Mouse (Mus musculus): Measurements from ENCODE around the gene Lmod2.

The Lmod2 gene

DNA sequence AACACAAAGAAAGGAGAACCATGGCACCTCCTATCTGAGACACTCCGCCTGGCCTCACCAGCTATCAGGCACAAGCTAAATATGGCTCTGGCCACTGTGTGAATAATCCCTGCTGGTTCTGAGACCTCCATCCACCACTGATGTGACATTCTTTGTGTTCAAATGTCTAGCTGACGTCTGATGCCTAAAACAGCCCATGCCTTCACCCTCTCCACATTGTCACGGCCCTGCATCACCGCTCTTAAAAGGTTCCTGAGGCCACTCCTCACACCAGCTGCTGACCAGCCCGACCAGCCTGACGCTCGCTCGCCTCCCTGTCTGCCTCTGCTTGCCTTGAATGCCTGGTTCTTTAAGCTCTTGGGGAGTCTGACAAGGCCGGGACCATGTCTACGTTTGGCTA, at the start of gene Lmod2:
TSS of gene Lmod2 (plus strand) at position 263 of the 400 bp plus-strand sequence.
- no peak for DNase-seq (ENCODE audit: low read depth, low spot score)

DNA sequence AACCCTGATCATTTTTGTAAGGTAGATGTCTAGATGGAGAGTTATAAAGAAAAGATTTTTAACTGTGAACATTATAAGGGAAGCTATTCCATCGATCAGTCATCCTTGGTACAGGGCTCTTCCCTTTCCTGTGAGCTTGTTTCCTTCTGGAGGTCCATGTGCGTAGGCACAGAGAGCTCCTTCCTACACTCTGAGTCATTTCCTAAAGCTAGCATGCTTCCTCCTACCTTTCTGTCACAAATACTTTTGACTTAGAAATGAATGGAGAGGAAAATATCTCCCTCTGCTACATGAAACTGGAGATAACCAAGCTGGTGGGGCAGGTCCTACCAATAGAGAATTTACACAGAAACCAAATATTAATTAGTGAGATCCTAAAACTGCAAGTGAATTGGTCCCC, 47.8 kb upstream of the Lmod2 start:
- no peak for DNase-seq (ENCODE audit: low read depth, low spot score)

DNA sequence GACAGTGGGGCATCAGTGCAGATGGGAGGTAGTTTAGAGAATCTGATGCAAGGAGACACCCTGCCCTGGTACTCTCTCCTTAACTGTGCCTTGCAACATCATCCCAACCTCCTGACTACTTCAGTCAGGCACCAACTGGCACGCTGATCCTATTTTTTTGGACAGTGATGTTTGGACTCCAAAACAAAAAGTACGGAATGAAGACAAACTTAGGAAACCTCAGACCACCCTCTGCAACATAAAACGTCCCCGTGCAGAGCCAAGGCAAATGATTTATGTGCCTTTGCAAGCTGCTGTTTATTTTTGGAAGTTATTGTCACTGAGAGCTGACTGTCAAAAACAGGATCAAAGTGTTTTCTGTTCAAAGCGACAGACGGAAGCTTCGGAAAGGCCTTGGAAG, 45.5 kb upstream of the Lmod2 start:
- DNase-seq (ENCODE audit: low read depth, low spot score): no peak

DNA sequence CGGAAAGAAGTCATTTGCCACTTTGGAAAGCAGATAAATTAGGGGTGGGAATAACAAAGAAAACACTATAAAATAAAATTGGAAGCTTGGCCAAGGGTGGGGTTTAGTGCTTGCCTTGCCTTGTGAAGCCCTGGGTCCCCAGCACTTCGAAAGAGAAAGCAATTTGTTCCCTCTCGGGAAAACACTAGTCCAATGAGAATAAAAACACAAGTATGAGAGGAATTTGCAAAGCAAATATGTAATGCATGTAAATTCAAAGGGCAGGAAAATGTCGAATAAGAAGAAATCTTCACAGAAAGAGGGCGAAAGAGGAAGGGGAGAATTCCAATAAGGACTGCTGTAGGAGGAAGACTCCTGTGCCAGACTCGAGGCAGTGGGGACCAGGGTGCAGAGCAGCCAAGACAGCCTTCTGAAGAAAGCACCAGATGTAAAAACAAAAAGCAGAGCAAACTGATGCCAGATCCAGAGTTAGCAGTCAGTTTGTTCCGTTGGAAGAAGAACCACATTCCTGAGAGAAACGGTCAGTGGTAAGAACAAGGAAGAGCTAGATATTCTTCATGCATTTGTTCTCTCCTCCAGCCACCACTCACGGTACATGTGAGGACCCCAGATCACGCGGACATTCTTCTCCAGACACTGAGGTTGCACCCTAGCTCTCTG, 43.0 kb upstream of the Lmod2 start:
- no peak for DNase-seq (ENCODE audit: low read depth, low spot score)

DNA sequence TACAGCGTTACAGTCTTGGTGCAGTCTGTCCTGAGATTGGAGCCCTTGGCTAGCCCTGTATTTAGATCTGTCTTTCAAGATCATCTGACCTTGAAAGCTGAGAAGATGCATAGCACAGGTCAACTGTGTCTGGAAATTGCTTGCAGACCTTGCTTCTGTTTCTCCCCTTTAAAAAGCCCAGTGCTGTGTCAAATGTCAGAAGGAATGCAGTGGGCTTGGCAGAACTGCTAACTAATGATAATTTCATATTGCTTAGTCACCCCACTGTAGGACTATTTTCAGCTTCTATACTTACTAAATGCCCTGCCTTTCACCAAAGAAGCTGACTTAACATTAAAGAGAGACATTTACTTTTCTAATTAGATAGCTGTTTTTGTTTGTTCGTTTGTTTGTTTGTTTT, 42.1 kb upstream of the Lmod2 start:
- DNase-seq (ENCODE audit: low read depth, low spot score): no peak

DNA sequence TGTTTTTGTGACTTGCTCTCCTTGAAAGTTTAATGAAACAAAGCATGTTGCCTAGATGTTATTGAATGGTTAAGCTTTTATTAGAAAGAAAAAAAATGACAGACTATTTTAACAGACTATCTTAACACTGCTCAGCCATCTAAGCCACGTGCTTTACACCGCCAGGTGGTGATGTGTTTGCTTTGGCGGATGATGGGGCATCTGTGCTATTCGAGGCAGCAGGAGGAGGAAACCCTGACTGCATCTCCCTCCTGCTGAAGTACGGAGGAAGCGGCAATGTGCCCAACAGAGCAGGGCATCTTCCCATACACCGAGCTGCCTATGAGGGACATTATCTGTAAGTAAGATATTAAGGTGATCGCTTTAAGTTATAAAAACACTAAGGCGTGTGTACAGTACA, 33.5 kb upstream of the Lmod2 start:
- no peak for DNase-seq (ENCODE audit: low read depth, low spot score)

DNA sequence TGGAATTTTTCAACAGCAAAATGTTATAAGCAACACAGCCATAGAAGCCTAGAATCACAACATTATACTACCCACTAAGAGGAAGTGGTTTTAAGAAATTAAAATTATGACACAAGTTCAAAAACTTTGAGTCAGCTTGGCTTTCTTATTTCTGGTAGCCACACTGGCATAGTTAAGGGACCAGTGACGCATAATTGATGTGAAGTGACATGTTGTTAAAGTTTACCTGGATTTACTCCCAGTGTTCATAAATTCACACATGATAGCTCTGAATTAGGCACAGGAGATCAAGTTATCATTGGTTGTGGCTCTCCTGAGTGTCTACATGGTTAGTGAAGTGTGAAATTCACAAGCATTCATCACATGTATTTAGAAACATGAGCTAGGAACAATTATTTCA, 32.7 kb upstream of the Lmod2 start:
- no peak for DNase-seq (ENCODE audit: low read depth, low spot score)

DNA sequence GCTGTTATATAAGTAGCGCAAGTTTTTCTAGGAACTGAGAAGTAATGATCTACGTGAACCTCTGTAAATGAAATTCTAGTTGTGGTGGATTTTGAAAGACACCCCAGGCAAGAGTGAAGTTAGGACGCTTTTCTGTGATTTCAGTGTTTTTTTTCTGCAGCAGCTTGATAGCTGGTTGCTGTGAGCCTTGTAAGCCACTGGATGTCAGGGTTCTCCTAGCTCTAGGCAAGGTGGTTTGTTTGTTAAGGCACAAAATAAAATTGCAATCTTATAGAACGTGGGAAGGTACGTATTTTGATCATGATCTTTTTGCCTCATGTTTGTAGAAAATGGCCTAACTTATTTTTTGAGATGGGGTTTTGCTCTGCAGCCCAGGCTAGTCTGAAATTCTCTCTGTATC, 28.6 kb upstream of the Lmod2 start:
- DNase-seq (ENCODE audit: low read depth, low spot score): no peak

DNA sequence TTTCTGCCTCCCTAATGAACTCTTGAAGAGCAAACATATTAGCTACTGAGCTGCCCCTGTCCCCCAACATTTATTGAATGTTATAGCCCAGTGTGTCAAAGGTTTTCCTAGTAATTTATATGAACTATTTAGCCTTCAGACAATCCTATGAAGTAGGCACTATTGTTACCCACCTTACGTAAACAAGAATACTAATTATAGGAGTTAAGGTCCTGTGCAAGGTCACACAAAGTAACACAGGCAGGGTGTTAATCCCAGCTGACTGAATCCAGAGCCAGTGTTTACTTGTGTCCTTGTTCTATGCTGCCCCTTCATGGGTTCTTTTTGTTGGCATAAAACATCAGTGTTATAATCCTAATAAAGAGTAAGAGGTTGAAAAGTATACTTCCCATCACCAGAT, 27.9 kb upstream of the Lmod2 start:
- no peak for DNase-seq (ENCODE audit: low read depth, low spot score)

DNA sequence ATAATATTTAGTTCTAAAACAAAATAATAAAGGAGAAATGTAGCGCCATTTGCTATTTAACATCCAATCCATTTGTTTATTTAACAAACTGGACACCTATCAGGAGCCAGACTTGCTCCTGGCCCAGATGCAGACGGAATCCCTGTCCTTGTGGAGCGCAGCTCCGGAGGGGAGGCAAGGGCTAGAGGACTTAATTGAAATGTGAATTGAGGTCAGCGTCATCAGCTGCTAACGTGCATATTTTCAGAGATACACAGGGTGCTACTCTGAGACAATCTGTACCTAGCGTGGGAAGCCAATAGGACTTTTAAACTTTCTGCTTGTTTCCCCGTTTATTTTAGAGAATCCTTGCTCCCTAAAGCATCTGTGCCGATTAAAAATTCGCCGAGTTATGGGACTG, 27.3 kb upstream of the Lmod2 start:
- DNase-seq (ENCODE audit: low read depth, low spot score): no peak

DNA sequence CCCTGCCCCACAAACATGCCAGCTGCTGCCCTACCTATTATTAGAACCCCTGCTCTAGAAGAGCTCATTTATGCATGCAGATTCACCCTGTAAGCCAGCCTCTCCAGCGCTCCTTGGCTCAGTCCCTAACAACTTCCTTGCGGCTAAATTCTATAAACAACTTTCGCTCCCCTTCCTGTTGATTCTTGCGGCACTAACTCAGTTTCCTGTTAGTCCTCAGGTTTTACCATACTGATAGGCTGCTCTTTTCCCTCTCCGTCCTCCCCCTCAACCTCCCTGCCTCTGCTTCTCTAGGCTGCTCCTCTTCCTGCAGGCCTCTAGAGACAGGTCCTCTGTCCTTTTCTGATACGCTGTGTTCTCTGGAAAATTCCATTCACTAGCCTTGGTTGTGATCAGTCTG, 26.4 kb upstream of the Lmod2 start:
- DNase-seq (ENCODE audit: low read depth, low spot score): no peak

DNA sequence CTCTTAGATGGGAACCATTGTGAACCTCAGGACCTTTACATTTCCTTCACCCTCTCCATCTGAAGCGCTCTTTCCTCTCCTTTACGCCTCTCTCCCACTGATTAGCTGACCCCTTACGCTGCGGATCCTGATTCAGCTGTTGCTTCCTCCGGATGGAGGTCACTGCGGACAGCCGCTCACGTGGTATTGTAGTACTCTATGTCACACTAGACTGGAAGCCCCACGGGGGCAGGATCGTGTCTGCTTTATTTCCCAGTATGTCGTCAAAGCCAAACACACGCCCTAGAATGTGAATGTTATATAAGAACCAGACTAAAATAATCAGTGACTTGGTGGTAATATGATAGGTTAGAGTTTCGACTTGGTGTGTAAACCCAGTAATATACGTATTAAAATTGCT, 25.1 kb upstream of the Lmod2 start:
- DNase-seq (ENCODE audit: low read depth, low spot score): no peak

DNA sequence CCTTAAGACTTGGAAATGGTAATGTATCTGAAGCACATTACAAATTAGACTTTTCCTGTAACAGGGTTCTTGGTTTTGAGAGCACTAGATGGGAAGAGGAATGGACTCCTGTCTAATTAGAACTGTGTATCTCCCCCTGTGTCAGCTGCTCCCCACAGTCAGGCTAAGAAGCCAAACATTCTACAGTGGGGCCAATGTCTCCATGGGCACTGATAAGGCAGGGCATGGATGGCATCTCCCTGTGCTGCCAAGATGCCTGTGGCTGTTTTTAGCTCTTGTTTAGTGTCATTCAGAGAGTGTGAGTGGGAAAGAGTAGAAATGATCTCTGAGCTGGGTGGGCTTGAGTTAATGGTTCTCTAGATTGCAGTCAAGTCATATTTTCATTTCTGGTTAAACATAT, 24.2 kb upstream of the Lmod2 start:
- no peak for DNase-seq (ENCODE audit: low read depth, low spot score)

DNA sequence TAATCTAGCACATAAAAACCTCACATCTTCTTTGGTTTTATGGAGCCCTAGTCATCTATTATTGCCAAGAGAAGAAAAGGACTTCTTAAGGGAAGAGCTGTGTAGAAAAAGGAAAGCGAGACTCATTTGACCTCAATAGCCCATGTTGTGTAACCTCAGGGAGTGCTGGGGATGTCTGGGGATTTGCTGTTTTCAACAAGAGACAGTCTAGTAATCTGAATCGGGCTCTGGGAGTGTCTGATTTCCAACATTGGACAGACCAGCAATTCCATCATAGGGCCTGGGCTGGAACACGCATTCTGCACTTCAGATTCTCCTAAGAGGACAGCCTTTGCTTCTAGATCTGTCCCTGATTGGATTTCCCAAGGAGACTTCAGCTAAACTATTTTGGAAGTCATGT, 14.1 kb upstream of the Lmod2 start:
- no peak for DNase-seq (ENCODE audit: low read depth, low spot score)

DNA sequence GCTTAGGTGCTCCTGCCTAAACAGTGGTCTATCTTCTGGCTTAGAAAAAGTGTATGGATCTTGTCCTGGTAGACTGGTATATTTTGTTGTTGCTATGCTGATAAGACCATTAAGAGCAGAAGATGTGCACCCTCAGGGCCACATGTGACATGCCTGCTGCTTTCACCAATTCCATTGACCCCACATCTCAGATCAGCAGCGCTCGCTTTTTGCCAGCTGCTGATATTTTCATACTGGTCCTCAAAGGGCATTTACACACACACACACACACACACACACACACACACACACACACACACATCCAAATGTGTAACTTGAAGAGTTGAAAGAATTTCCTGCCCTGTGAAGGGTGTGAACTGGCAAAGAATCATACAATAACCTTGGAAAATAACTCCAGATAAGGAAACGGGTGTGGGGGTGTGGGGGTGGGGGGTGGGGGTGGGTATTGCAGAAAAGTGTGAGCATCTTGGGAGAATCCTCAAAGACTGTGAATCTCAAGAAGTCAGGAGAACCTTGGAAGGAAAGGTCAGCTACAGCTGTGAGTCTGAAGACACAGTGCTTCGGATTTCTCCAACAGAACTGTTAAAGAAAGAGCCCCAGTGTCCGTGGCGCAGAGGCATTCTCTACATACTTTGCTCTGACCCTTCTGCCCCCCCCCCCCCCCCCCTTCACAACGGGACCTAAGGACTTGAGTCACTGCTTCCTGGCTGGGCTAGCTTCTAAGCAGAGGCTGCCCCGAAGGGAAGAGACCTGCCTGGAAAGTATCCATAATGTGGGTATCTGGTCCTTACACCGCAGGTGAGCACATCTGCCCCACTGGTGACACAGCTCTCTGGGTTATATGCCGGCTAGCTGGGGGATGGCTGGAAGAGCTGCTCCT, 11.9 kb upstream of the Lmod2 start:
- DNase-seq (ENCODE audit: low read depth, low spot score): no peak

DNA sequence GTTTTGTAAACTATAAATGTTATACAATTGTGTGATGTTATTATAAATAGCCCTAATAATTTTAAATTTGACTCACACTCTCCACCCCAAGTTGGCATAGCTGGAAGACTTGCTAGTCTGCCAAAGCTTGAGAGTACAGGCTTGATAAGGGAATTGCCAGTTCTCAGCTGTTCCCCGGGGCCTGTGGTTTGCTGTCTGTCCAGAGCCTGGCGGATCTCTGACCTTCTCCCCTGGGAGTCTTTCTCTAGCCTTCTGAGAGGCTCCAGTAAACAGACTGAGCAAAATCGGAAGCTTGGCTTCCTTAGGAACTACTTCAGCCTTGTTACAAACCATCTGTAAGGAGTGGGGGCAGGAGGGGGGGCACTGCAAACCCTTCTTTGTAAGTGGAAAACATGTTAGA, 10.7 kb upstream of the Lmod2 start:
- no peak for DNase-seq (ENCODE audit: low read depth, low spot score)

DNA sequence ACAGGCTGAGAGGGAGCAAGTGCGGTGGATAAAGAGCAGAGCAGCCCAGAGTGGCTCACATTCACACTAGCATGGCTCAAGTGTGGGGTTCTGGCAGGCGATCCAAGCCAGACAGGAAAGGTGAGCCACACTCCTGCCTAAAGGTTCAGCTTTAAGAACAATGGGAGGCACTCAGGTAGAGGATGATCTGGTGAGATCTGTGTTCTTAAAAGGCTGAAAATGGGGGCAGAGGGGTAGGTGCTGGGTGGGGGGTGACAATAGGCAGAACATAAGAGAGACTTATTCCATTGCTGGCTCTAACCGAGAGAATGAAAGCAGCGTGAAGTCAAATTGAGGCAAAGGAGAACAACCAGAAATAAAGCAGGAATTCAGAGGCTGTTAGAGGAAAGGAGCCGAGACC, 7.3 kb upstream of the Lmod2 start:
- no peak for DNase-seq (ENCODE audit: low read depth, low spot score)

DNA sequence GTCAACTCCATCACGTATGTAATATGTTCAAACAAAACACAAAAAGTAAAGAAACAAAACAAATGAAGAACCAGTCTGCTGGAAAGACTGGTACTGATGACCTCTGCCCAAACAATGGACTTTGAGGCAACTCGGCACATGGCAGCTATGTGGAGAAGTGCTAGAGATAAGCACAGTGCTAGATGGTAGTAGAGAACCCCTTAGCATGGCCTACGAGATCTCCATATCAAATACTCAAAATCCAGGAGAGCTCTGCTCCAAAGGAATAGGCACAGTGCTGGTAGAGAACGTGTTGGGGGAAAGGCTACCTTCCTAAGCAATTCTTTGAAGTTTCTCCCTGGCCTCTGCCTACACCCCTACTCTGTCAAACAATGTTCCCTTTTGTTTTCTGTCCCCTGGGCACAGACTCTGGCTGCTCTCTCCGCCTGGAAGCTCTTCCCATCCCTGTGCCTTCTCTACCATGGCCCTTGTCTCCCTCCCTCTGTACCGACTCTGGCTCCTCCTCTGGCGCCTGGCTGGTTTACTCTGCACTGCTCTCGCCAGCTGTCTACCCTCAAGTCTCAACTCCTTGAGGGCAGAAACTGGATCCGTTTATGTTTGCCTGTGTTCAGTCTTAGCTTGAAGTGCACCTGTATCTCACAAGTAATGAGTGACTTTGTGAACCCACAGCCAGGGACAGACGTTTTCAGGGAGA, 5.9 kb upstream of the Lmod2 start:
- no peak for DNase-seq (ENCODE audit: low read depth, low spot score)

DNA sequence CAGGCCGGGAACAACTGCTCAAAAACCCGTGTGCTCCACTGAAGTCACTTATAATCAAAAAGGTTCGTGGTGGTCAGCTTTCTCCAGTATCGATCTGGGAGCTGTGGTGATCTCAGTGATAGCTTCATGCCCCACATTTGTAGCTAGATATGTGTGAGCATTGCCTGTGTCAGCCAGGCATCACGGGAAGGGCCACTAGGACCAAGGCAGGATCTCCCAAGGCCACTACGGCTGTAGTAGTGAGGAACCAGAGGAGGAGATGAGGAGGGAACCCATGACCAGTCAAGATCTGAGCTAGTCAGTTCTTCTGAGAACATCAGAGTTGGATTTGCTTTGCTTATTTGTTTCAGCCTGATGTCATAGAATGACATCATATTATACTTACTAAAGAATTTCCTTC, 1.6 kb downstream of the Lmod2 start:
- DNase-seq (ENCODE audit: low read depth, low spot score): no peak

DNA sequence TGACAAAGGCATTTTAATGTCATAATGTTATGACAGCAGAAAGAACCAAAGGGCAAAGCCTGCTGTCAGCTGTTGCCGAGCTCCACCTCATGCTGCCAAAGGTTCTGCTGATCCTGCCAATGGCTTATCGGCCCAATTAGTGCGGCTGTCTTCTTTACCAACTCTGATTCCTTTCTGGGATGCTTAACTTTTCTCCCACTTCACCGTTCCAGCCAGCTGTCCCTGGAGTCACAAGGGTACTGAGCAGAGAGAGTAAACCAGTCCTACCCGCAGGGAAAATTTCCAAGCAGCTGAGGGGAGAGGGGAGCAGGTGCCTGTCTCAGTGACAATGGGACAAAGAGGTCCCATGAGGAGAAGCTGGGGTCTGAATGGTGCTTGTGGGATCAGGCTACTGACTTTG, 2.1 kb downstream of the Lmod2 start:
- no peak for DNase-seq (ENCODE audit: low read depth, low spot score)

DNA sequence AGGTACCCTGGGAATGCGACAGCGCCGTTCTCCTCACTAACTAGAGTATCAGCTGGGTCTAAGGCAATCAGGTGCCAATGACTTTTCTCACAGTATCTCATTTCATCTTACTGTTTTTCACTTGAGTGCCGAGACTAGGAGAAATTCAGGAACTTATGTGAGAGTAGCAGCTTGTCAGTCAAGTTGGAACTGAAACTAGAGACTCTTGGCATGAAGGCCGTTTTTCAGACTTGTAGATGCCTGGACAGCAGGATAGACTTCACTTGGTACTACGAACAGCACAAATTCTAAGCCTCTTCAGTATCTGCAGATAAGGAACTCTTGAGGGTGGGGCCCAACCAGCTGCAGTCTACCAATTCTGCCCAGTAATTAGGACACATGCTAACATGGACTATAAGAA, 2.6 kb downstream of the Lmod2 start:
- DNase-seq (ENCODE audit: low read depth, low spot score): no peak

DNA sequence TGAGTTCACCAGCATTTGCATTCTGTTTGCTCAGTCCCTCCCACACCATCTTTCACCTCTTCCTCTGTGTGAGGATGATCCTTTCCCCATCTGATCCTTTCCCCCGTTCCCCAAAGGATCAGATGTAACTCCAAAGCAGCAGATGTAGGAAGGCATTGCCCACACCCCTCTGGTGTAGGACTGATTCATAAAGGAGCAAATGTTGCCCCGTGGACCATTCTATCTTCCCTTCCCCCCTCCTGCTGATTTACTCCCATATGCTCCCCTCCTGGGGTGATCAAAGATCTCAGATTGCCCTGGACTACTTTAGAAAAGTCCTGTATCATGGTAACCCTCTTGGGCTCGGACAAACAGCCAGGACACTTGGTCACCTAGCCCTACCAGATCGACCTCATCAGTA, 3.2 kb downstream of the Lmod2 start:
- no peak for DNase-seq (ENCODE audit: low read depth, low spot score)

DNA sequence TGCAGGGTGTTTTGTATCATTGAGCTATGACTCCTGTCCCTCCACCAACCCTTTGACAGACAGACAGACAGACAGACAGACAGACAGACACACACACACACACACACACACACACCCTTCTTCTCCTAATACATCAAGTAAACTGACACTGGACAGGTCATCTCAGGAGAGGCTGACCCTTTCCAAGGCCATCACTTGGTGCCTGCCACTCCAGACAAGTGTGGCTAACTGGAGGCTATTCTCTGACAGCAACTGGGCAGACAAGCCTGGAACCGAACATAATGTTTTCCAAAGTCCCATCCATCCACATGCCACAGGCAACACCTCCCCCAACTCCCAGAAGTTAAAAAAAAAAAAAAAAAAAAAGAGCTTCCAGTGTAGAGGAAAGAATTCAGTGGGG, 4.1 kb downstream of the Lmod2 start:
- DNase-seq (ENCODE audit: low read depth, low spot score): no peak
